Mouse (Mus musculus) adipose tissue, adult 10 weeks (tissue): ENCODE results near the gene Esp8. TPM values are rescaled to one million over a fixed set of nuclear protein-coding genes. Genes with fewer than 3 reads are reported as not detected.

Source experiments
- polyA plus RNA-seq: library from polyadenylated mRNA; stranded (reverse); fragments of 350-450 nt; fragmentation: Illumina TruSeq; extraction: RNeasy Lipid Tissue Mini Kit (QIAGEN cat#74804); gene quantifications from one replicate; pipeline ENCODE4 v1.2.3, GENCODE M21; 2014; ENCODE audit warnings: low read depth, low replicate concordance

Gene Esp8
- polyA plus RNA-seq = not detected

GRCm38 (mm10) chr17:40519818-40520217 is at the start of gene Esp8:
TSS of gene Esp8 (plus strand) at chr17:40520022.

DNA sequence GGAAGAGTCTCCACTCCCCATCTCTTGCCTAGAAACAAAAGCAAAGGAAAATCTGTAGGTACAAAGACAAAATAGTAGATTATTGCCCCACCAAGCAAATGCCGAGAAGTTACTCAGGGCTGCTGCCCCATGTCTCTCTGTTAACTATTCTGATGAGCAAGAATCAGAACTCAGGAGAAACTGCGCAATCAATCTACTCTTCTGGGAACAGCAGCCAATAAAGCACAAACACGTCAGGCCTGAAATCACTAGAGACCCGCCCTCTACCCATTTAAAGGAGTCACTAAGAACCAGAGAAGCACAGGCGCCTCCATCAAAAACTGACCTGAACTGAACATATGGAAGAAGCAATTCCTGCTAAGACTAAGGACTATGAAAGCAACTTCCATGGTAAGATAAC is 41.4 kb downstream of the Esp8 start, which contains the start of gene Esp6:
Esp6 (plus strand) TSS at position 301 of the 400 bp plus-strand sequence.

Other genes starting within 250 kb of the Esp8 start
- 4,835 TPM for gene Crisp1, start 200.8 kb upstream of the Esp8 start, polyA plus RNA-seq
- not detected for gene Esp6, start 41.5 kb downstream of the Esp8 start, polyA plus RNA-seq
- not detected for gene Esp4, start 78.6 kb downstream of the Esp8 start, polyA plus RNA-seq
- not detected for gene Esp3, start 112.1 kb downstream of the Esp8 start, polyA plus RNA-seq
- not detected for gene Esp1, start 207.1 kb downstream of the Esp8 start, polyA plus RNA-seq